In genomic region chr11:109859441-109859840, GRCm38 (mm10) we compare ENCODE assay signal across 23 mouse cellular contexts. TPM values are rescaled to one million over a fixed set of nuclear protein-coding genes. Genes with fewer than 3 reads are reported as not detected.
DNase-seq lines count a peak whose midpoint lies in the region; ATAC-seq and TF ChIP-seq lines count a peak whose summit lies in the region.
"Had no signal": no experiment of that assay in that cellular context is flagged by ENCODE, and none has a peak within 500 bp of the region (broad histone marks: within the 10 kb centered on the region; RNA-seq: fewer than 3 reads in every experiment).

No protein-coding gene starts in this region.

- H3K27ac ChIP-seq in liver, embryonic 12.5 days, result no peak overlapping the region
- peak overlapping the region; percentile 98 for H3K27ac ChIP-seq in MEL (ENCODE audit: control insufficient read depth, low read depth, low read length)
- H3K27ac ChIP-seq in embryonic fibroblast, embryonic 13.5 days (ENCODE audit: insufficient read depth, low read length), result peak overlapping the region; percentile 96
- H3K27ac ChIP-seq in kidney, embryonic 14.5 days (ENCODE audit: low read depth, low read length), result no peak overlapping the region
- H3K27ac ChIP-seq: forebrain, embryonic 15.5 days; hindbrain, embryonic 12.5 days; stomach, embryonic 15.5 days had no signal

- TF ChIP-seq CTCF in MEL (IDR thresholded peaks at IDR 0.05 in 2 of 3, conservative IDR thresholded peaks at IDR 0.05 in 1 of 3; ENCODE audit: control insufficient read depth in 1 of 3, insufficient read depth in 1 of 3, low read depth in 2 of 3, low read length in 3 of 3, poor library complexity in 1 of 3, severe bottlenecking in 1 of 3), result no peak
- no peak for TF ChIP-seq CTCF in embryonic fibroblast, embryonic 13.5 days (IDR thresholded peaks at IDR 0.05; ENCODE audit: borderline replicate concordance, insufficient read depth, low read length)

- 80% methylated on average over 4 of the region's 4 CpGs for WGBS in liver, embryonic 12.5 days (ENCODE audit: insufficient replicate concordance)
- WGBS in kidney, embryonic 14.5 days, result 89% methylated on average over 4 of the region's 4 CpGs

- no peak for TF ChIP-seq RAD21 in MEL (IDR thresholded peaks at IDR 0.05; ENCODE audit: low read depth, low read length)

- H3K4me2 ChIP-seq in liver, embryonic 12.5 days, result peak overlapping the region; percentile 69
- H3K4me2 ChIP-seq in kidney, embryonic 14.5 days (replicated peaks; ENCODE audit: low read depth, low read length), result no peak overlapping the region
- H3K4me2 ChIP-seq: forebrain, embryonic 15.5 days had no signal

- no peak overlapping the region for H3K4me3 ChIP-seq in liver, embryonic 12.5 days
- peak overlapping the region; percentile 49 to 55 for H3K4me3 ChIP-seq in MEL (ENCODE audit: control insufficient read depth in 1 of 2, insufficient read depth in 1 of 2, low read depth in 2 of 2, low read length in 2 of 2)
- no peak overlapping the region for H3K4me3 ChIP-seq in embryonic fibroblast, embryonic 13.5 days (ENCODE audit: insufficient read depth, low read length)
- H3K4me3 ChIP-seq in kidney, embryonic 14.5 days (ENCODE audit: low read length), result no peak overlapping the region
- H3K4me3 ChIP-seq: forebrain, embryonic 15.5 days; hindbrain, embryonic 12.5 days; stomach, embryonic 15.5 days had no signal

- no peak overlapping the region for H3K9ac ChIP-seq in liver, embryonic 12.5 days
- H3K9ac ChIP-seq in MEL (ENCODE audit: control insufficient read depth, low read depth, low read length, poor library complexity, severe bottlenecking), result peak overlapping the region; percentile 74
- H3K9ac ChIP-seq in kidney, embryonic 14.5 days (ENCODE audit: low read depth, low read length), result no peak overlapping the region
- H3K9ac ChIP-seq: forebrain, embryonic 15.5 days; hindbrain, embryonic 12.5 days; stomach, embryonic 15.5 days had no signal

- H3K4me1 ChIP-seq in liver, embryonic 12.5 days, result peaks cover 10% of the 10 kb centered on the region
- peaks cover 0 to 10% of the 10 kb centered on the region in 2 experiments; a peak in 2 of 4 replicates for H3K4me1 ChIP-seq in MEL (ENCODE audit: control insufficient read depth in 1 of 2, insufficient read depth in 2 of 2, low read length in 2 of 2)
- peaks cover 6% of the 10 kb centered on the region; the same call in 1 of the 2 replicates for H3K4me1 ChIP-seq in embryonic fibroblast, embryonic 13.5 days (ENCODE audit: control insufficient read depth, insufficient read depth, low read length)
- no peaks in the 10 kb centered on the region for H3K4me1 ChIP-seq in kidney, embryonic 14.5 days (ENCODE audit: control insufficient read depth, insufficient read depth, low read length)
- H3K4me1 ChIP-seq: forebrain, embryonic 15.5 days had no signal

- no peaks in the 10 kb centered on the region for H3K27me3 ChIP-seq in liver, embryonic 12.5 days (replicated peaks)
- no peaks in the 10 kb centered on the region for H3K27me3 ChIP-seq in MEL (ENCODE audit: control insufficient read depth in 1 of 2, insufficient read depth in 2 of 2, low read length in 2 of 2)
- H3K27me3 ChIP-seq in kidney, embryonic 14.5 days (ENCODE audit: control insufficient read depth, insufficient read depth, low read length), result no peaks in the 10 kb centered on the region
- H3K27me3 ChIP-seq: forebrain, embryonic 15.5 days; hindbrain, embryonic 12.5 days; stomach, embryonic 15.5 days had no signal

- no peaks in the 10 kb centered on the region for H3K36me3 ChIP-seq in liver, embryonic 12.5 days
- peaks cover 0 to 9% of the 10 kb centered on the region in 2 experiments; a peak in 2 of 4 replicates for H3K36me3 ChIP-seq in MEL (ENCODE audit: control insufficient read depth in 1 of 2, insufficient read depth in 2 of 2, low read length in 2 of 2)
- no peaks in the 10 kb centered on the region for H3K36me3 ChIP-seq in kidney, embryonic 14.5 days (ENCODE audit: control insufficient read depth, insufficient read depth, low read length)
- H3K36me3 ChIP-seq: forebrain, embryonic 15.5 days; hindbrain, embryonic 12.5 days; stomach, embryonic 15.5 days had no signal

- TF ChIP-seq POLR2A in MEL (IDR thresholded peaks at IDR 0.05; ENCODE audit: control insufficient read depth in 1 of 2, insufficient read depth in 1 of 2, low read depth in 1 of 2, low read length in 2 of 2, poor library complexity in 1 of 2), result 0 out of 4 replicates have a peak, but pooled peaks of 1 of the 2 experiments have one; percentile 3
- no peak for TF ChIP-seq POLR2A in embryonic fibroblast, embryonic 13.5 days (IDR thresholded peaks at IDR 0.05; ENCODE audit: low read depth, low read length)

- DNase-seq in liver (no peak), MEL (ENCODE audit: low read depth, low spot score) (peak; percentile 62)
- DNase-seq in naive thymus-derived CD4-positive, alpha-beta T cell, adult 2 months (ENCODE audit: low read depth), result peak; percentile 32
- no peak for DNase-seq in heart, postnatal 10 days
- DNase-seq: cerebellum, adult 11 months; cerebellum, postnatal 25 days; midbrain, embryonic 14.5 days; retina, postnatal 1 day had no signal

- H3K9me3 ChIP-seq in liver, embryonic 12.5 days (replicated peaks), result no peaks in the 10 kb centered on the region
- H3K9me3 ChIP-seq in MEL (replicated peaks; ENCODE audit: insufficient read depth, low read length), result no peaks in the 10 kb centered on the region
- H3K9me3 ChIP-seq in kidney, embryonic 14.5 days (ENCODE audit: control insufficient read depth, low read length), result no peaks in the 10 kb centered on the region
- H3K9me3 ChIP-seq: forebrain, embryonic 15.5 days; stomach, embryonic 15.5 days had no signal

- no peak for ATAC-seq in liver, embryonic 12.5 days
- ATAC-seq in kidney, embryonic 14.5 days (ENCODE audit: low FRiP score, low TSS enrichment), result no peak

- intact Hi-C loops in heart, postnatal 10 days (cut with DNase I), result no loop called here

- no peaks in the 10 kb centered on the region for H3K79me2 ChIP-seq in MEL (ENCODE audit: control insufficient read depth, insufficient read depth, low read length, poor library complexity)

- TF ChIP-seq EP300 in MEL (IDR thresholded peaks at IDR 0.05; ENCODE audit: low read depth in 1 of 2, low read length in 2 of 2), result no peak

TF ChIP-seq in MEL, 35 proteins besides CTCF, POLR2A, EP300 and RAD21:
- TF ChIP-seq MEF2A (IDR thresholded peaks at IDR 0.05; ENCODE audit: extremely low read depth, insufficient replicate concordance, low read depth, low read length, poor library complexity, severe bottlenecking) (no peak), MAZ (IDR thresholded peaks at IDR 0.05; ENCODE audit: low read depth, low read length) (no peak), USF1 (IDR thresholded peaks at IDR 0.05; ENCODE audit: low read depth, low read length) (no peak), TCF12 (IDR thresholded peaks at IDR 0.05; ENCODE audit: low read depth, low read length) (no peak), SMC3 (IDR thresholded peaks at IDR 0.05; ENCODE audit: low read depth, low read length) (no peak), ZKSCAN1 (IDR thresholded peaks at IDR 0.05; ENCODE audit: low read depth, low read length) (no peak), RCOR1 (IDR thresholded peaks at IDR 0.05; ENCODE audit: low read depth, low read length) (no peak), GABPA (IDR thresholded peaks at IDR 0.05; ENCODE audit: low read depth, low read length) (no peak), POLR2AphosphoS2 (IDR thresholded peaks at IDR 0.05; ENCODE audit: low read length) (no peak), MYB (IDR thresholded peaks at IDR 0.05; ENCODE audit: low read depth, low read length) (no peak), ZNF384 (IDR thresholded peaks at IDR 0.05; ENCODE audit: low read depth, low read length) (no peak)

RNA-seq across cellular contexts. Expression of gene 1700012B07Rik, which starts 31.6 kb away (rescaled TPM):
- polyA plus RNA-seq in liver, embryonic 12.5 days (2016; fragmentation: Nextera tagmentation; extraction: Ambion mirVana), result not detected in 2 replicates
- total RNA-seq in MEL (2012; rRNA removed), result not detected in 2 replicates
- not detected for polyA plus RNA-seq in MEL (2012; ENCODE audit: insufficient read depth in 1 of 2, insufficient read length in 2 of 2, low read depth in 1 of 2, low replicate concordance in 2 of 2, missing spikeins in 1 of 2)
- polyA plus RNA-seq in embryonic fibroblast, embryonic 13.5 days (2011; ENCODE audit: insufficient read length, low read depth, missing spikeins), result not detected in 2 replicates
- total RNA-seq in heart, postnatal 10 days (2021), result not detected
- polyA plus RNA-seq in kidney, embryonic 14.5 days (2014; fragmentation: Nextera tagmentation; extraction: Ambion mirVana), result not detected in 2 replicates
- total RNA-seq: heart, adult 18-20 months; layer of hippocampus, adult 8-10 months; left cerebral cortex, adult 18-20 months had no signal
- polyA plus RNA-seq: erythroblast, embryonic 14.5 days; forebrain, embryonic 15.5 days; heart, postnatal 0 days; hindbrain, embryonic 12.5 days; intestine, embryonic 14.5 days; kidney, postnatal 0 days; limb, embryonic 11.5 days; midbrain, embryonic 14.5 days; Patski; stomach, embryonic 15.5 days had no signal

Comparison
In these comparisons a context has a peak if more than half of its experiments do, and no peak if none do; other contexts are left out.
1. H3K27ac ChIP-seq: peak in MEL (single experiment) and embryonic fibroblast, embryonic 13.5 days (single experiment); none in liver, embryonic 12.5 days (single experiment) and kidney, embryonic 14.5 days (single experiment).
2. H3K4me3 ChIP-seq: peak in MEL (2 of 2); none in liver, embryonic 12.5 days (single experiment), embryonic fibroblast, embryonic 13.5 days (single experiment) and kidney, embryonic 14.5 days (single experiment).
3. DNase-seq: peak in MEL (single experiment) and naive thymus-derived CD4-positive, alpha-beta T cell, adult 2 months (single experiment); none in liver (single experiment) and heart, postnatal 10 days (0 of 2).